Mouse (Mus musculus) gastrocnemius, postnatal 36 days (tissue): Measurements from ENCODE around the gene Tmcc3. TPM values are rescaled to one million over a fixed set of nuclear protein-coding genes. Genes with fewer than 3 reads are reported as not detected.

Experiments
- DNase-seq, 2 experiments: peaks; one replicate each; pipeline ENCODE4 v3.0.0; 2022
- intact Hi-C: fragments of 180-260 bp; cut with DNase I; formaldehyde crosslinking; loops from one replicate; pipeline ENCODE4 v1.15.1; 2025
- total RNA-seq, 2 experiments: library from RNA; stranded (reverse); gene quantifications; 2 replicates each; pipeline ENCODE4 v1.2.3; 2021

Gene Tmcc3
- total RNA-seq, 2 experiments from 2014 or later = 17.3 to 19.3 TPM

GRCm38 (mm10) chr10:94500877-94501273 is 189.1 kb downstream of the Tmcc3 start:
- DNase-seq = no peak
- intact Hi-C loops = no loop called here

GRCm38 (mm10) chr10:94501796-94502195 is 190.0 kb downstream of the Tmcc3 start:
- no peak for DNase-seq
- intact Hi-C loops = no loop called here

GRCm38 (mm10) chr10:94505248-94505772 is 193.6 kb downstream of the Tmcc3 start:
- DNase-seq = no peak
- intact Hi-C loops = no loop called here

- intact Hi-C loops = no loop called here
- DNase-seq = no peak
Observed at GRCm38 (mm10) chr10:94508863-94509262, 197.1 kb downstream of the Tmcc3 start.

- intact Hi-C loops = loop anchor here (5.0 kb wide), 3 partner anchors 80 to 100 kb away; no protein-coding TSS in a partner anchor
- DNase-seq = no peak
Observed at GRCm38 (mm10) chr10:94512771-94513170, 201.0 kb downstream of the Tmcc3 start.

GRCm38 (mm10) chr10:94514091-94514505 is 202.3 kb downstream of the Tmcc3 start:
- intact Hi-C loops = loop anchor here (5.0 kb wide), 3 partner anchors 82 to 102 kb away; no protein-coding TSS in a partner anchor
- DNase-seq = no peak

- DNase-seq = peak; percentile 72 to 74
- intact Hi-C loops = loop anchor here (5.0 kb wide), 4 partner anchors 52 to 102 kb away; no protein-coding TSS in a partner anchor
Observed at GRCm38 (mm10) chr10:94514506-94515178, 202.9 kb downstream of the Tmcc3 start.

GRCm38 (mm10) chr10:94515179-94515545 is 203.4 kb downstream of the Tmcc3 start:
- peak in 1 of 2 experiments; percentile 68 for DNase-seq
- intact Hi-C loops = loop anchor here (5.0 kb wide), 1 partner anchor 53 kb away; no protein-coding TSS in a partner anchor

GRCm38 (mm10) chr10:94515583-94515982 is 203.8 kb downstream of the Tmcc3 start:
- no peak for DNase-seq
- intact Hi-C loops = loop anchor here (5.0 kb wide), 1 partner anchor 53 kb away; no protein-coding TSS in a partner anchor

GRCm38 (mm10) chr10:94519887-94520286 is 208.1 kb downstream of the Tmcc3 start:
- intact Hi-C loops = loop anchor here (5.0 kb wide), 1 partner anchor 58 kb away; no protein-coding TSS in a partner anchor
- no peak for DNase-seq

- DNase-seq = no peak
- intact Hi-C loops = no loop called here
Observed at GRCm38 (mm10) chr10:94520306-94521106, 208.8 kb downstream of the Tmcc3 start.

- no peak for DNase-seq
- intact Hi-C loops = no loop called here
Observed at GRCm38 (mm10) chr10:94521107-94521401, 209.3 kb downstream of the Tmcc3 start.

- intact Hi-C loops = no loop called here
- no peak for DNase-seq
Observed at GRCm38 (mm10) chr10:94521776-94522175, 210.0 kb downstream of the Tmcc3 start.

GRCm38 (mm10) chr10:94523297-94523696 is 211.5 kb downstream of the Tmcc3 start:
- intact Hi-C loops = no loop called here
- DNase-seq = no peak

GRCm38 (mm10) chr10:94523711-94524156 is 212.0 kb downstream of the Tmcc3 start:
- intact Hi-C loops = no loop called here
- DNase-seq = peak in 1 of 2 experiments; percentile 53

GRCm38 (mm10) chr10:94524966-94525365 is 213.2 kb downstream of the Tmcc3 start:
- no peak for DNase-seq
- intact Hi-C loops = no loop called here

GRCm38 (mm10) chr10:94525784-94526183 is 214.0 kb downstream of the Tmcc3 start:
- intact Hi-C loops = no loop called here
- DNase-seq = no peak

GRCm38 (mm10) chr10:94526834-94527233 is 215.1 kb downstream of the Tmcc3 start:
- no peak for DNase-seq
- intact Hi-C loops = no loop called here

GRCm38 (mm10) chr10:94527248-94527647 is 215.5 kb downstream of the Tmcc3 start:
- DNase-seq = no peak
- intact Hi-C loops = no loop called here

GRCm38 (mm10) chr10:94530079-94530478 is 218.3 kb downstream of the Tmcc3 start:
- DNase-seq = no peak
- intact Hi-C loops = no loop called here

- intact Hi-C loops = no loop called here
- no peak for DNase-seq
Observed at GRCm38 (mm10) chr10:94531482-94531881, 219.7 kb downstream of the Tmcc3 start.
